Mouse (Mus musculus) left cerebral cortex, postnatal 25 days (tissue): Measurements from ENCODE around the gene Gm11127. TPM values are rescaled to one million over a fixed set of nuclear protein-coding genes. Genes with fewer than 3 reads are reported as not detected.

Experiments used
- total RNA-seq, 2 experiments: library from RNA; stranded (reverse); gene quantifications; 2 replicates each; pipeline ENCODE4 v1.2.3; 2021

The Gm11127 gene
- total RNA-seq, 2 experiments from 2014 or later: 1.3 TPM

Other genes with a start within 250 kb of the Gm11127 start
- gene Ier3, start 236.7 kb downstream of the Gm11127 start, total RNA-seq: 10 to 100 TPM; 11.2 to 12.5 TPM
- 100 to 1,000 TPM; 120 to 137 TPM for gene Flot1, start 235.1 kb downstream of the Gm11127 start, total RNA-seq
- 100 to 1,000 TPM; 492 to 522 TPM for gene Tubb5, start 220.1 kb downstream of the Gm11127 start, total RNA-seq
- gene Mdc1, start 216.9 kb downstream of the Gm11127 start, total RNA-seq: 10 to 100 TPM in 1 of 2 experiments, 1 to 10 TPM in 1; 9.7 to 12.0 TPM
- 1 to 10 TPM; 3.2 to 3.6 TPM for gene Nrm, start 197.1 kb downstream of the Gm11127 start, total RNA-seq
- 1 to 10 TPM; 8.3 to 8.7 TPM for gene Ppp1r18, start 192.8 kb downstream of the Gm11127 start, total RNA-seq
- 10 to 100 TPM; 29.5 to 32.4 TPM for gene Dhx16, start 178.6 kb downstream of the Gm11127 start, total RNA-seq
- gene 2310061I04Rik, start 160.9 kb downstream of the Gm11127 start, total RNA-seq: 10 to 100 TPM; 55.4 to 59.6 TPM
- gene Atat1, start 148.3 kb downstream of the Gm11127 start, total RNA-seq: 10 to 100 TPM; 53.0 to 56.1 TPM
- gene Mrps18b, start 142.0 kb downstream of the Gm11127 start, total RNA-seq: 10 to 100 TPM; 35.3 to 40.1 TPM
- gene Ppp1r10, start 141.9 kb downstream of the Gm11127 start, total RNA-seq: 10 to 100 TPM; 70.2 to 76.0 TPM
- 10 to 100 TPM; 76.7 to 82.6 TPM for gene Abcf1, start 88.6 kb downstream of the Gm11127 start, total RNA-seq
- gene Gnl1, start 78.5 kb downstream of the Gm11127 start, total RNA-seq: 100 to 1,000 TPM; 161 to 175 TPM
- gene Prr3, start 78.1 kb downstream of the Gm11127 start, total RNA-seq: 10 to 100 TPM; 40.1 to 42.9 TPM
- gene H2-T24, start 37.8 kb downstream of the Gm11127 start, total RNA-seq: 1 to 10 TPM; 1.7 to 2.3 TPM
- 10 to 100 TPM in 1 of 2 experiments, 1 to 10 TPM in 1; 9.9 to 10.2 TPM for gene H2-T23, start 25.5 kb downstream of the Gm11127 start, total RNA-seq
- 1 to 10 TPM; 8.3 to 9.3 TPM for gene H2-T22, start 15.6 kb downstream of the Gm11127 start, total RNA-seq
- not detected for gene Gm6034, start 15.4 kb downstream of the Gm11127 start, total RNA-seq
- not detected for gene Gm19684, start 63.3 kb upstream of the Gm11127 start, total RNA-seq
- not detected for gene Gm7030, start 71.1 kb upstream of the Gm11127 start, total RNA-seq
- gene Gm8909, start 110.2 kb upstream of the Gm11127 start, total RNA-seq: not detected
- not detected for gene H2-T3, start 131.9 kb upstream of the Gm11127 start, total RNA-seq
- gene Rpp21, start 199.7 kb upstream of the Gm11127 start, total RNA-seq: 10 to 100 TPM; 40.5 to 45.3 TPM
- 10 to 100 TPM; 20.7 to 22.9 TPM for gene Trim39, start 213.9 kb upstream of the Gm11127 start, total RNA-seq
- not detected for gene H2-M10.2, start 228.1 kb upstream of the Gm11127 start, total RNA-seq